Comparison of ENCODE assay signal across 8 mouse cellular contexts in the genomic region with DNA sequence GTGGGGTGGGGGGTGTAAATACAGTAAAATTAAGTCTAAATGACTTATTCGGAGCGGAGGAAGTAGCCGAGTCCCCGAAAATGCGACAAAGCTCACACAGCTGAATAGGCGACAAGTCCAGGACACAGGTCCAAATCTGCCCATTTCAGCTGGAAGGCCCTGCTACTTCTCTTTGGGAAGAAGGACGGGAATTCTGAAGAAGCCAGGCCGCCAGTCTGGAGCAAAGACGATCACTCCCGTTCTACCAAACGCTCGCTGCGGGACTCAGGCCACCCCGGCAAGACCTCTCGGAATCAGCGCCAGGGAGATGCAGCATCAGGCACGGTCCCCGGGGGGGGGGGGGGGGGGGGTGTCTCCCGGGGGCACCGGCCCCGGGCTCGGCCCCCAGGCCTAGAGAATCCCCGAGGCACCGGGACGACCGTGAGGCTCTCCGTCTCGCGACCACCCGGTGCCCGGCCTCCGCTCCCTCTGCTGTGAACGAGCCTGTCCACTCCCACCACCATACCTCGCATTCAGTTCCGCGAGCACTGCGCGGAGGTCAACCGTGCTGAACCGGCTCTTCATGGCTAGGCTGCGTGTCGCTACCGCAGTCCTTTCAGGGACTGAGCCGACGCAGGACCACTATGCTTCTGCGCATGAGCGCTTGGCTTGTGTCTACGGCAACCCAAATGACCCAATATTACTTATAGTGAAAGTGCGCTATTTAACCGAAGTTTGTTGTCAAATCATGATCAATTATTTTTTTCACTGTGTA. TPM values are rescaled to one million over a fixed set of nuclear protein-coding genes. Genes with fewer than 3 reads are reported as not detected.
DNase-seq lines count a peak whose midpoint lies in the region; ATAC-seq and TF ChIP-seq lines count a peak whose summit lies in the region.

A gene (minus strand): TSS at position 620 of the 754 bp plus-strand sequence.

- peak within 1 kb of the TSS; percentile 78; the same call in 1 of the 2 replicates for H3K27ac ChIP-seq in CH12.LX (ENCODE audit: insufficient read depth, low read depth)
- H3K27ac ChIP-seq in forebrain, embryonic 12.5 days: peak within 1 kb of the TSS; percentile 80
- H3K27ac ChIP-seq in heart, postnatal 0 days (ENCODE audit: low read depth): peak within 1 kb of the TSS; percentile 76
- peak within 1 kb of the TSS; percentile 91 for H3K27ac ChIP-seq in liver, embryonic 16.5 days (ENCODE audit: low read length)
- H3K27ac ChIP-seq in neural tube, embryonic 13.5 days (replicated peaks): peak within 1 kb of the TSS; percentile 84
- peak within 1 kb of the TSS; percentile 93 for H3K27ac ChIP-seq in testis, adult 2 months (ENCODE audit: control insufficient read depth, insufficient read depth, low read depth, low read length)

- peak within 1 kb of the TSS; percentile 90 to 99 (median 96) for H3K4me3 ChIP-seq in CH12.LX (replicated peaks in 1 of 3; ENCODE audit: low read depth in 2 of 3, low read length in 2 of 3, poor library complexity in 1 of 3)
- H3K4me3 ChIP-seq in forebrain, embryonic 12.5 days (replicated peaks): peak within 1 kb of the TSS; percentile 82
- peak within 1 kb of the TSS; percentile 97 for H3K4me3 ChIP-seq in heart, postnatal 0 days (ENCODE audit: low read depth, low read length)
- peak within 1 kb of the TSS; percentile 91 for H3K4me3 ChIP-seq in liver, embryonic 16.5 days (ENCODE audit: low read depth, low read length)
- H3K4me3 ChIP-seq in neural tube, embryonic 13.5 days: peak within 1 kb of the TSS; percentile 79
- peak within 1 kb of the TSS; percentile 99 for H3K4me3 ChIP-seq in testis, adult 2 months (ENCODE audit: control insufficient read depth, low read depth, low read length)

- no peak for TF ChIP-seq EP300 in CH12.LX (IDR thresholded peaks at IDR 0.05; ENCODE audit: low read length)
- TF ChIP-seq EP300 in heart, postnatal 0 days (IDR thresholded peaks at IDR 0.05; ENCODE audit: low read depth): no peak

- WGBS in forebrain, embryonic 12.5 days: under 1% methylated on average over 48 of the region's 50 CpGs
- 1% methylated on average over 38 of the region's 50 CpGs for WGBS in heart, postnatal 0 days
- 0% methylated on average over 44 of the region's 50 CpGs for WGBS in liver, embryonic 16.5 days (ENCODE audit: insufficient replicate concordance)
- WGBS in neural tube, embryonic 13.5 days: 1% methylated on average over 40 of the region's 50 CpGs

- peaks cover 22 to 34% of the 10 kb centered on the region in 2 experiments for H3K36me3 ChIP-seq in CH12.LX (replicated peaks in 1 of 2; ENCODE audit: control insufficient read depth in 1 of 2, insufficient read depth in 1 of 2, low read length in 1 of 2)
- peaks cover 28% of the 10 kb centered on the region for H3K36me3 ChIP-seq in forebrain, embryonic 12.5 days (replicated peaks)
- H3K36me3 ChIP-seq in heart, postnatal 0 days (replicated peaks; ENCODE audit: control insufficient read depth, insufficient read depth, low read length): peaks cover 31% of the 10 kb centered on the region
- peaks cover 11% of the 10 kb centered on the region for H3K36me3 ChIP-seq in liver, embryonic 16.5 days (ENCODE audit: control insufficient read depth, insufficient read depth)
- peaks cover 26% of the 10 kb centered on the region for H3K36me3 ChIP-seq in neural tube, embryonic 13.5 days
- no peaks in the 10 kb centered on the region; the same call in 1 of the 2 replicates for H3K36me3 ChIP-seq in testis, adult 2 months (ENCODE audit: control insufficient read depth, insufficient read depth, low read length)

- peak within 1 kb of the TSS; percentile 97 for H3K9ac ChIP-seq in CH12.LX (ENCODE audit: insufficient read depth, low read depth)
- H3K9ac ChIP-seq in forebrain, embryonic 12.5 days: peak within 1 kb of the TSS; percentile 84
- H3K9ac ChIP-seq in heart, postnatal 0 days (replicated peaks; ENCODE audit: low read depth, low read length): peak within 1 kb of the TSS; percentile 99
- H3K9ac ChIP-seq in liver, embryonic 16.5 days (ENCODE audit: low read depth, low read length): peak within 1 kb of the TSS; percentile 96
- peak within 1 kb of the TSS; percentile 96 for H3K9ac ChIP-seq in neural tube, embryonic 13.5 days

- peak; percentile 60 for ATAC-seq in forebrain, embryonic 12.5 days (ENCODE audit: low FRiP score)
- peak; percentile 47 for ATAC-seq in heart, postnatal 0 days (ENCODE audit: insufficient read depth, low read depth)
- ATAC-seq in liver, embryonic 16.5 days (ENCODE audit: low read depth): peak; percentile 44
- ATAC-seq in neural tube, embryonic 13.5 days (ENCODE audit: low read depth): peak; percentile 42

- DNase-seq in CH12.LX (ENCODE audit: extremely low read depth): peak; percentile 86
- DNase-seq in c-Kit-positive CD71-positive TER-119-negative erythroid progenitor cells, embryonic 14.5 days (ENCODE audit: low read depth): peak; percentile 87
- DNase-seq in heart, postnatal 0 days (ENCODE audit: low spot score): peak; percentile 85
- DNase-seq in kidney, postnatal 4 days: peak; percentile 85 to 90

- dilution Hi-C loops in CH12.LX (cut with MboI; ENCODE audit: extremely low pct_ligation_motif_present, extremely low pct_unique_long_range_greater_than_20kb, low sequenced_read_pairs): no loop called here

- peaks cover 23% of the 10 kb centered on the region for H3K79me2 ChIP-seq in CH12.LX (replicated peaks; ENCODE audit: control insufficient read depth, extremely low read depth, insufficient read depth, poor library complexity, severe bottlenecking)

- H3K9me3 ChIP-seq in CH12.LX (replicated peaks; ENCODE audit: low read length): no peaks in the 10 kb centered on the region
- no peaks in the 10 kb centered on the region for H3K9me3 ChIP-seq in forebrain, embryonic 12.5 days
- H3K9me3 ChIP-seq in heart, postnatal 0 days (replicated peaks; ENCODE audit: control insufficient read depth, low read length): no peaks in the 10 kb centered on the region
- H3K9me3 ChIP-seq in liver, embryonic 16.5 days (replicated peaks; ENCODE audit: control insufficient read depth, low read length): no peaks in the 10 kb centered on the region
- no peaks in the 10 kb centered on the region for H3K9me3 ChIP-seq in neural tube, embryonic 13.5 days

- peak; percentile 94 for TF ChIP-seq POLR2A in CH12.LX (IDR thresholded peaks at IDR 0.05; ENCODE audit: low read depth, low read length)
- TF ChIP-seq POLR2A in testis, adult 2 months (IDR thresholded peaks at IDR 0.05; ENCODE audit: control insufficient read depth, low read depth, low read length): peak; percentile 98

- in situ Hi-C loops in CH12.LX (cut with MboI; ENCODE audit: low pct_ligation_motif_present, low pct_unique_long_range_greater_than_20kb, low sequenced_read_pairs): loop anchor here (10.0 kb wide), 2 partner anchors 218 to 338 kb away; no protein-coding TSS in a partner anchor

- TF ChIP-seq CTCF in CH12.LX (conservative IDR thresholded peaks at IDR 0.05 in 1 of 2, IDR thresholded peaks at IDR 0.05 in 1 of 2; ENCODE audit: low read depth in 2 of 2, low read length in 2 of 2): no peak
- no peak for TF ChIP-seq CTCF in heart, postnatal 0 days (IDR thresholded peaks at IDR 0.05; ENCODE audit: low read depth)
- no peak for TF ChIP-seq CTCF in testis, adult 2 months (IDR thresholded peaks at IDR 0.05; ENCODE audit: control insufficient read depth, insufficient read depth, insufficient replicate concordance, low read depth, low read length)

- H3K4me2 ChIP-seq in CH12.LX (ENCODE audit: insufficient read depth, low read depth, poor library complexity, severe bottlenecking): peak within 1 kb of the TSS; percentile 69
- H3K4me2 ChIP-seq in forebrain, embryonic 12.5 days: peak within 1 kb of the TSS; percentile 81
- H3K4me2 ChIP-seq in heart, postnatal 0 days (ENCODE audit: low read depth, low read length): peak within 1 kb of the TSS; percentile 94
- H3K4me2 ChIP-seq in liver, embryonic 16.5 days (ENCODE audit: low read depth, low read length): peak within 1 kb of the TSS; percentile 81
- peak within 1 kb of the TSS; percentile 82 for H3K4me2 ChIP-seq in neural tube, embryonic 13.5 days

- TF ChIP-seq RAD21 in CH12.LX (IDR thresholded peaks at IDR 0.05; ENCODE audit: low read depth, low read length): no peak

- H3K4me1 ChIP-seq in CH12.LX (ENCODE audit: control insufficient read depth in 1 of 2, insufficient read depth in 2 of 2): peaks cover 5 to 13% of the 10 kb centered on the region in 2 experiments
- peaks cover 11% of the 10 kb centered on the region for H3K4me1 ChIP-seq in forebrain, embryonic 12.5 days
- no peaks in the 10 kb centered on the region for H3K4me1 ChIP-seq in heart, postnatal 0 days (ENCODE audit: control insufficient read depth, insufficient read depth)
- peaks cover 5% of the 10 kb centered on the region for H3K4me1 ChIP-seq in liver, embryonic 16.5 days (ENCODE audit: control insufficient read depth, low read depth, low read length)
- H3K4me1 ChIP-seq in neural tube, embryonic 13.5 days (replicated peaks): peaks cover 18% of the 10 kb centered on the region
- H3K4me1 ChIP-seq in testis, adult 2 months (ENCODE audit: control insufficient read depth, insufficient read depth, low read length): no peaks in the 10 kb centered on the region

- H3K27me3 ChIP-seq in CH12.LX (replicated peaks): no peaks in the 10 kb centered on the region
- H3K27me3 ChIP-seq in forebrain, embryonic 12.5 days: no peaks in the 10 kb centered on the region
- no peaks in the 10 kb centered on the region for H3K27me3 ChIP-seq in heart, postnatal 0 days (ENCODE audit: control insufficient read depth, insufficient read depth, low read length)
- H3K27me3 ChIP-seq in liver, embryonic 16.5 days (ENCODE audit: control insufficient read depth, insufficient read depth, low read depth, low read length): no peaks in the 10 kb centered on the region
- H3K27me3 ChIP-seq in neural tube, embryonic 13.5 days: no peaks in the 10 kb centered on the region
- H3K27me3 ChIP-seq in testis, adult 2 months (ENCODE audit: control insufficient read depth, insufficient read depth, low read length): no peaks in the 10 kb centered on the region

TF ChIP-seq in CH12.LX, 34 proteins besides CTCF, POLR2A, EP300 and RAD21 (continues in another document):
- TF ChIP-seq HCFC1 (IDR thresholded peaks at IDR 0.05; ENCODE audit: low read depth, low read length): peak; percentile 85
- no peak for TF ChIP-seq ZKSCAN1 (IDR thresholded peaks at IDR 0.05; ENCODE audit: borderline replicate concordance, low read depth, low read length)
- TF ChIP-seq USF2 (conservative IDR thresholded peaks at IDR 0.05; ENCODE audit: low read depth, low read length): no peak
- TF ChIP-seq MAX (IDR thresholded peaks at IDR 0.05; ENCODE audit: low read length): no peak

RNA-seq across cellular contexts. Expression of the gene that starts here (rescaled TPM):
- total RNA-seq in CH12.LX (2012; rRNA removed) (34.3 and 37.5 TPM in 2 replicates), CH12.LX (2014; rRNA removed) (56.6 and 71.0 TPM in 2 replicates)
- polyA plus RNA-seq in CH12.LX (2012; ENCODE audit: insufficient read length, low read depth): 44.9 and 54.7 TPM in 2 replicates
- 93.3 and 98.4 TPM in 2 replicates for polyA plus RNA-seq in forebrain, embryonic 12.5 days (2016; fragmentation: Nextera tagmentation; extraction: Ambion mirVana)
- 12.1 and 23.2 TPM in 2 replicates for total RNA-seq in heart, postnatal 0 days (2014; rRNA removed; ENCODE audit: low replicate concordance)
- polyA plus RNA-seq in heart, postnatal 0 days (2015; fragmentation: Nextera tagmentation; extraction: Ambion mirVana): 45.7 and 45.9 TPM in 2 replicates
- polyA plus RNA-seq in liver, embryonic 16.5 days (2015; fragmentation: Nextera tagmentation; extraction: Ambion mirVana): 33.7 and 34.2 TPM in 2 replicates
- 96.5 and 100 TPM in 2 replicates for polyA plus RNA-seq in neural tube, embryonic 13.5 days (2015; fragmentation: Nextera tagmentation; extraction: Ambion mirVana)
- 6.2 and 9.2 TPM in 2 replicates for polyA plus RNA-seq in testis, adult 2 months (2012; rRNA removed)

Comparison
In these comparisons a context has a peak if more than half of its experiments do, and no peak if none do; other contexts are left out.
1. Peak in every context shown above with its lines: DNase-seq, ATAC-seq, H3K4me3 ChIP-seq and H3K27ac ChIP-seq.